ENCODE assay signal across 33 mouse cellular contexts in genomic region chr17:24654969-24655368, GRCm38 (mm10). TPM values are rescaled to one million over a fixed set of nuclear protein-coding genes. Genes with fewer than 3 reads are reported as not detected.
"Had no signal": no experiment of that assay in that cellular context is flagged by ENCODE, and none has a peak within 500 bp of the region (broad histone marks: within the 10 kb centered on the region; RNA-seq: fewer than 3 reads in every experiment).

No protein-coding gene starts in this region.

- H3K36me3 ChIP-seq: limb, embryonic 10.5 days; limb, embryonic 12.5 days; limb, embryonic 13.5 days; limb, embryonic 15.5 days; liver, embryonic 12.5 days; liver, embryonic 13.5 days; liver, embryonic 15.5 days; lung, embryonic 15.5 days; midbrain, embryonic 10.5 days; midbrain, embryonic 12.5 days; midbrain, embryonic 13.5 days; midbrain, embryonic 15.5 days; neural tube, embryonic 12.5 days had no signal

- DNase-seq: left cerebral cortex, postnatal 4 days; liver; liver, embryonic 13.5 days; liver, postnatal 0 days; lung, embryonic 14.5 days; midbrain, embryonic 14.5 days had no signal

- H3K9me3 ChIP-seq: limb, embryonic 10.5 days; limb, embryonic 12.5 days; limb, embryonic 13.5 days; limb, embryonic 15.5 days; liver, embryonic 12.5 days; liver, embryonic 13.5 days; liver, embryonic 15.5 days; lung, embryonic 15.5 days; megakaryocyte, embryonic 14.5 days; midbrain, embryonic 10.5 days; midbrain, embryonic 12.5 days; midbrain, embryonic 13.5 days; midbrain, embryonic 15.5 days; neural tube, embryonic 12.5 days had no signal

- H3K27ac ChIP-seq: limb, embryonic 10.5 days; limb, embryonic 12.5 days; limb, embryonic 13.5 days; limb, embryonic 15.5 days; liver, embryonic 12.5 days; liver, embryonic 13.5 days; liver, embryonic 14.5 days; liver, embryonic 15.5 days; macrophage; midbrain, embryonic 10.5 days; midbrain, embryonic 12.5 days; midbrain, embryonic 13.5 days; midbrain, embryonic 15.5 days; neural tube, embryonic 12.5 days had no signal

- H3K4me3 ChIP-seq: limb, embryonic 12.5 days; limb, embryonic 13.5 days; liver, embryonic 12.5 days; liver, embryonic 13.5 days; liver, embryonic 15.5 days; lung, embryonic 15.5 days; megakaryocyte, embryonic 14.5 days; midbrain, embryonic 10.5 days; midbrain, embryonic 12.5 days; midbrain, embryonic 13.5 days; midbrain, embryonic 15.5 days; myocyte; neural tube, embryonic 12.5 days had no signal

- H3K4me2 ChIP-seq: limb, embryonic 12.5 days; limb, embryonic 13.5 days; liver, embryonic 11.5 days; liver, embryonic 13.5 days; liver, embryonic 15.5 days; lung, embryonic 14.5 days; midbrain, embryonic 11.5 days; midbrain, embryonic 12.5 days; midbrain, embryonic 13.5 days; midbrain, embryonic 15.5 days; neural tube, embryonic 12.5 days had no signal

- H3K9ac ChIP-seq: limb, embryonic 12.5 days; limb, embryonic 13.5 days; limb, embryonic 15.5 days; liver, embryonic 13.5 days; liver, embryonic 14.5 days; liver, embryonic 15.5 days; liver, postnatal 0 days; lung, embryonic 14.5 days; lung, embryonic 15.5 days; midbrain, embryonic 12.5 days; midbrain, embryonic 13.5 days; midbrain, embryonic 15.5 days; neural tube, embryonic 12.5 days had no signal

- ATAC-seq: liver, embryonic 12.5 days; midbrain, embryonic 15.5 days; midbrain, embryonic 16.5 days had no signal

RNA-seq across cellular contexts. Expression of gene Npw, which starts 3.3 kb away (rescaled TPM):
- total RNA-seq: left cerebral cortex, postnatal 10 days; liver, adult 2 months; megakaryocyte progenitor cell, adult 5-6 weeks; megakaryocyte, adult 5-6 weeks; megakaryocyte-erythroid progenitor cell, adult 5-6 weeks; midbrain, postnatal 0 days; monocyte, adult 5-6 weeks had no signal
- polyA plus RNA-seq: limb, embryonic 15.5 days; liver, adult 2 months; liver, postnatal 0 days; macrophage; midbrain, embryonic 10.5 days; midbrain, embryonic 11.5 days; midbrain, embryonic 12.5 days; midbrain, embryonic 13.5 days; midbrain, embryonic 14.5 days; myocyte; neural tube, embryonic 11.5 days; neural tube, embryonic 12.5 days had no signal

RNA-seq across cellular contexts. Expression of gene Slc9a3r2, which starts 4.8 kb away (rescaled TPM):
- polyA plus RNA-seq: macrophage had no signal

RNA-seq across cellular contexts. Expression of gene Nthl1, which starts 22.5 kb away (rescaled TPM):
- total RNA-seq: monocyte, adult 5-6 weeks had no signal
